Mouse (Mus musculus): ENCODE measurements around the gene Hivep2. TPM values are rescaled to one million over a fixed set of nuclear protein-coding genes. Genes with fewer than 3 reads are reported as not detected.
A peak's percentile ranks its signal among the peaks of the same experiment; 100 is the strongest.

The Hivep2 gene
- polyA plus RNA-seq, 1 experiment from 2014 or later = 21.1 TPM

DNA sequence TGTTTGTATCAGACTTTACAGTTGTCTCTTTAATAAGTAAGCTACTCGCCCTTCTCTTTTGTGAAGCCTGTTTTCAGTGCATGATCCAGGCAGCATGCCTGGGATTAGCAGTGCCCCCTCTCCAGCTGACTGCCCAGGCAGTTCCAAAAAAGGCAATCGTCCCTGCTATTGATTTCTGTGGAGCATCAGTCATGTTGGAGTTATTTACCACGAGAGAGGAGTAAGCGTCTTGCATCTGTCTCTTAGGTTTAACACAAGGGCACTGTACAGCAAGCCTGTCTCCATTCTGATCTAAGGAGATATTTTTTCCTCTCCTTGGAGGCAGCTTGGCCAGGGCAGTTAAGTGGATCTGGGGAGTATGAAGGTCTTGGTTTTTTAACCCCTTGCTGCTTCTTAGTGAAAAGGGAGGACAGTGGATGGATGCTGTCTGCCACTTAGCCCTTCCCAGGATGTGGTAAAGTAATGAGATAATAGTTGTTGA, 80.3 kb downstream of the Hivep2 start:
- H3K4me2 ChIP-seq (ENCODE audit: low read length) = no peak overlapping the region
- H3K4me3 ChIP-seq (ENCODE audit: low read depth, low read length) = no peak overlapping the region
- no peak overlapping the region for H3K27ac ChIP-seq (ENCODE audit: low read depth, low read length)
- ATAC-seq (no peak), DNase-seq (ENCODE audit: low spot score) (no peak)
- H3K4me1 ChIP-seq (ENCODE audit: control insufficient read depth, insufficient read depth, low read length) = peaks cover 5% of the 10 kb centered on the region; the same call in 1 of the 2 replicates
- 32% methylated on average over 4 of the region's 4 CpGs for WGBS
- H3K9me3 ChIP-seq (replicated peaks; ENCODE audit: control insufficient read depth, low read length) = no peaks in the 10 kb centered on the region
- H3K27me3 ChIP-seq (replicated peaks; ENCODE audit: control insufficient read depth, insufficient read depth, low read length) = no peaks in the 10 kb centered on the region
- H3K36me3 ChIP-seq (ENCODE audit: control insufficient read depth, insufficient read depth, low read length) = no peaks in the 10 kb centered on the region
- H3K9ac ChIP-seq (ENCODE audit: low read length) = no peak overlapping the region

- 62% methylated on average over 2 of the region's 2 CpGs for WGBS
- H3K36me3 ChIP-seq (ENCODE audit: control insufficient read depth, insufficient read depth, low read length) = no peaks in the 10 kb centered on the region
- H3K4me2 ChIP-seq (ENCODE audit: low read length) = no peak overlapping the region
- no peak overlapping the region for H3K27ac ChIP-seq (ENCODE audit: low read depth, low read length)
- no peak overlapping the region for H3K9ac ChIP-seq (ENCODE audit: low read length)
- DNase-seq (ENCODE audit: low spot score) (no peak), ATAC-seq (no peak)
- no peak overlapping the region for H3K4me3 ChIP-seq (ENCODE audit: low read depth, low read length)
- H3K9me3 ChIP-seq (replicated peaks; ENCODE audit: control insufficient read depth, low read length) = no peaks in the 10 kb centered on the region
- no peaks in the 10 kb centered on the region for H3K27me3 ChIP-seq (replicated peaks; ENCODE audit: control insufficient read depth, insufficient read depth, low read length)
- H3K4me1 ChIP-seq (ENCODE audit: control insufficient read depth, insufficient read depth, low read length) = peaks cover 5% of the 10 kb centered on the region; the same call in 1 of the 2 replicates
These were observed 81.1 kb downstream of the Hivep2 start for GRCm38 (mm10) chr10:14046935-14047334.

DNA sequence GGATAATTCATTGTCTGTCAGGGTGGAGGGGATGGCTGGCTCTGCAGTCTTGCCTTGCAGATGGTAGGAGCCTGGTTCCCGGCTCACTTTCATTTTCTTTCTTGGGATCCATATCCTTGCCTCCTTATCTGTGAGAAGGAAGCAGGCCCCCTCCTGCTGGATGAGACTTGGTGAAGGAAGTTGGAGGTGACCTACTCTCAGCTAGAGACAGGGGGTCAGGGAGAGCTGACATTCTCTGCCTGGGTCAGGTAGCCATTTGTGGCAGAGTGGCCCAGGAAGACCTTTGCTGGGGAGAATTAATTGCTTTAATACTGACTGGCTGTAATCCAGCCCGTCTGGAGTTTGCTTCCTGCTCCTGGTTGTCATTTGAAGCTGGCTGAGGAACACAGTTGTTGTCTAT, 81.8 kb downstream of the Hivep2 start:
- H3K9ac ChIP-seq (ENCODE audit: low read length) = no peak overlapping the region
- DNase-seq (ENCODE audit: low spot score) = no peak
- H3K4me1 ChIP-seq (ENCODE audit: control insufficient read depth, insufficient read depth, low read length) = peaks cover 5% of the 10 kb centered on the region; the same call in 1 of the 2 replicates
- H3K4me2 ChIP-seq (ENCODE audit: low read length) = no peak overlapping the region
- no peaks in the 10 kb centered on the region for H3K9me3 ChIP-seq (replicated peaks; ENCODE audit: control insufficient read depth, low read length)
- ATAC-seq = peak; percentile 19; the same call in 1 of the 2 replicates
- H3K27ac ChIP-seq (ENCODE audit: low read depth, low read length) = no peak overlapping the region
- H3K4me3 ChIP-seq (ENCODE audit: low read depth, low read length) = no peak overlapping the region
- H3K27me3 ChIP-seq (replicated peaks; ENCODE audit: control insufficient read depth, insufficient read depth, low read length) = no peaks in the 10 kb centered on the region
- H3K36me3 ChIP-seq (ENCODE audit: control insufficient read depth, insufficient read depth, low read length) = no peaks in the 10 kb centered on the region
- 43% methylated on average over 2 of the region's 2 CpGs for WGBS

- no peak overlapping the region for H3K4me3 ChIP-seq (ENCODE audit: low read depth, low read length)
- WGBS = 70% methylated on average over 5 of the region's 5 CpGs
- no peaks in the 10 kb centered on the region for H3K36me3 ChIP-seq (ENCODE audit: control insufficient read depth, insufficient read depth, low read length)
- no peak overlapping the region for H3K4me2 ChIP-seq (ENCODE audit: low read length)
- H3K27me3 ChIP-seq (replicated peaks; ENCODE audit: control insufficient read depth, insufficient read depth, low read length) = no peaks in the 10 kb centered on the region
- DNase-seq (ENCODE audit: low spot score) = no peak
- no peaks in the 10 kb centered on the region for H3K9me3 ChIP-seq (replicated peaks; ENCODE audit: control insufficient read depth, low read length)
- H3K9ac ChIP-seq (ENCODE audit: low read length) = no peak overlapping the region
- H3K4me1 ChIP-seq (ENCODE audit: control insufficient read depth, insufficient read depth, low read length) = peaks cover 5% of the 10 kb centered on the region; the same call in 1 of the 2 replicates
- ATAC-seq = peak; percentile 4; the same call in 1 of the 2 replicates
- no peak overlapping the region for H3K27ac ChIP-seq (ENCODE audit: low read depth, low read length)
These were observed 82.5 kb downstream of the Hivep2 start for GRCm38 (mm10) chr10:14048322-14048915.

GRCm38 (mm10) chr10:14048916-14049445, 83.1 kb downstream of the Hivep2 start:
- 70% methylated on average over 10 of the region's 10 CpGs for WGBS
- Histone ChIP-seq H3K27ac (ENCODE audit: low read depth, low read length) (no peak overlapping the region), H3K27me3 (replicated peaks; ENCODE audit: control insufficient read depth, insufficient read depth, low read length) (no peaks in the 10 kb centered on the region), H3K36me3 (ENCODE audit: control insufficient read depth, insufficient read depth, low read length) (no peaks in the 10 kb centered on the region), H3K4me1 (ENCODE audit: control insufficient read depth, insufficient read depth, low read length) (peaks cover 5% of the 10 kb centered on the region; the same call in 1 of the 2 replicates), H3K9ac (ENCODE audit: low read length) (no peak overlapping the region), H3K4me2 (ENCODE audit: low read length) (no peak overlapping the region), H3K4me3 (ENCODE audit: low read depth, low read length) (no peak overlapping the region), H3K9me3 (replicated peaks; ENCODE audit: control insufficient read depth, low read length) (no peaks in the 10 kb centered on the region)
- ATAC-seq = peak; percentile 43; the same call in 1 of the 2 replicates
- peak; percentile 53 for DNase-seq (ENCODE audit: low spot score)

DNA sequence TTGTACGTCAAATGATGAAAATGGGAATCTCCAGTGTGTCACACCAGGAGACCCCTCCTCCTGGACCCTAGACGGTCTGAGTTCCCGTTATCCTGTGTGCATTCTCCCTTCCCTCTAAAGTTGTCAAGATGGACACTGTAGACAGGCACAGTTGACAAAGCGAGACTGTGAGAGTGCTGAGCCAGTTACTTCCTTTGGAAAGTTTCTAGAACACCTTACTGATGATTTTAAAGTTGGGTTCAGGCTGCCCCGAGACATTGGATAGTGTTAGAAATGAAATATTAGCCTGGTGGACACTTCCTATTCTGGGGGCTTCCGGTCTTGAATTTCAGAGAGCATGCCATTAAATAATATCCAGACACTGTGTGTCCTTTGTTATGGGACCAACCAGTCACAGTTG, 83.8 kb downstream of the Hivep2 start:
- no peak overlapping the region for H3K27ac ChIP-seq (ENCODE audit: low read depth, low read length)
- H3K4me3 ChIP-seq (ENCODE audit: low read depth, low read length) = no peak overlapping the region
- no peaks in the 10 kb centered on the region for H3K36me3 ChIP-seq (ENCODE audit: control insufficient read depth, insufficient read depth, low read length)
- no peak overlapping the region for H3K9ac ChIP-seq (ENCODE audit: low read length)
- peaks cover 5% of the 10 kb centered on the region; the same call in 1 of the 2 replicates for H3K4me1 ChIP-seq (ENCODE audit: control insufficient read depth, insufficient read depth, low read length)
- DNase-seq (ENCODE audit: low spot score) (no peak), ATAC-seq (no peak)
- H3K9me3 ChIP-seq (replicated peaks; ENCODE audit: control insufficient read depth, low read length) = no peaks in the 10 kb centered on the region
- no peaks in the 10 kb centered on the region for H3K27me3 ChIP-seq (replicated peaks; ENCODE audit: control insufficient read depth, insufficient read depth, low read length)
- 86% methylated on average over 6 of the region's 6 CpGs for WGBS
- no peak overlapping the region for H3K4me2 ChIP-seq (ENCODE audit: low read length)

DNA sequence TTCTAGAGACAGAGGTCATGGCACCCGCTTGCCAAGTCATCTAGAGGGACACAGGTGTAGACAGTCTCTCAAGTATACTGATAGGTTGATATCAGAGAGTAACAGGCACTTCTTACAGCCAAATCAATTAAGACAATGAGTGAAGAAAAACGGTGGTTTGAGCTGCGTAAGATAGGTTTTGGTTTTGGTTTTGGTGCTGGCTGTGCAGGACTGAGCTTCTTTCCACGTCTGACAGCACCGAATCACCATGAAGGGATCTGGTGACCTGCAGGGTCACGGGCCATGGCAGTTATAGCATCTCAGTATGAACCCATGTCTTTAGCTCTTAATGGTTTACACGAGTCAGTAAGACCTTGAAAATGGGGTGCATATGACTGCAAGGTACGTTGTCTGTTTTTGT, 84.7 kb downstream of the Hivep2 start:
- Histone ChIP-seq H3K9me3 (replicated peaks; ENCODE audit: control insufficient read depth, low read length) (no peaks in the 10 kb centered on the region), H3K9ac (ENCODE audit: low read length) (no peak overlapping the region), H3K27me3 (replicated peaks; ENCODE audit: control insufficient read depth, insufficient read depth, low read length) (no peaks in the 10 kb centered on the region), H3K4me1 (ENCODE audit: control insufficient read depth, insufficient read depth, low read length) (peaks cover 5% of the 10 kb centered on the region; the same call in 1 of the 2 replicates), H3K4me3 (ENCODE audit: low read depth, low read length) (no peak overlapping the region), H3K27ac (ENCODE audit: low read depth, low read length) (no peak overlapping the region), H3K4me2 (ENCODE audit: low read length) (no peak overlapping the region), H3K36me3 (ENCODE audit: control insufficient read depth, insufficient read depth, low read length) (no peaks in the 10 kb centered on the region)
- ATAC-seq = no peak
- no peak for DNase-seq (ENCODE audit: low spot score)
- 90% methylated on average over 8 of the region's 8 CpGs for WGBS

GRCm38 (mm10) chr10:14052109-14052689, 86.3 kb downstream of the Hivep2 start:
- Histone ChIP-seq H3K9ac (ENCODE audit: low read length) (no peak overlapping the region), H3K27me3 (replicated peaks; ENCODE audit: control insufficient read depth, insufficient read depth, low read length) (no peaks in the 10 kb centered on the region), H3K36me3 (ENCODE audit: control insufficient read depth, insufficient read depth, low read length) (no peaks in the 10 kb centered on the region), H3K4me1 (ENCODE audit: control insufficient read depth, insufficient read depth, low read length) (peaks cover 17% of the 10 kb centered on the region), H3K4me2 (ENCODE audit: low read length) (no peak overlapping the region), H3K9me3 (replicated peaks; ENCODE audit: control insufficient read depth, low read length) (no peaks in the 10 kb centered on the region), H3K4me3 (ENCODE audit: low read depth, low read length) (no peak overlapping the region), H3K27ac (ENCODE audit: low read depth, low read length) (no peak overlapping the region)
- no peak for ATAC-seq
- WGBS = 92% methylated on average over 8 of the region's 8 CpGs
- DNase-seq (ENCODE audit: low spot score) = no peak

DNA sequence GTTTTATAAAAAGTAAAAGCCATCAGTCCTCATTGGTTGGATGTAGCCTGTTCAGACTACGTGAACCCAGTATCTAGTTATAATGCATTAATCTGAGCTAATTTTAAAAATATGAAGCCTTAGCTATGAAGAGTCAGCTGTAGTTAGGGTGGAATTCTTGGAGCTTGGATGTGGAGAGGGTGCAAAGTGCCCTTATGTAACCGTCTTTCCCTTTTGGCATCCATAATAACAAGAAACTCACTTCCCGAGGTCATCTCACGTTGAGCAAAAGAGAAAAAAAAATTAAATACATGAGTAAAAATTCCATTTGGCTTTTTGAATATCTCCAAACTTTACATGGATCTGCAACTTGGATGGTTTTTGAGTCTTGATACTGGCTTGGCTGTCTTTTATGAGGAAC, 89.0 kb downstream of the Hivep2 start:
- no peak for ATAC-seq
- H3K27ac ChIP-seq (ENCODE audit: low read depth, low read length) = no peak overlapping the region
- H3K4me3 ChIP-seq (ENCODE audit: low read depth, low read length) = no peak overlapping the region
- H3K36me3 ChIP-seq (ENCODE audit: control insufficient read depth, insufficient read depth, low read length) = no peaks in the 10 kb centered on the region
- no peak overlapping the region for H3K4me2 ChIP-seq (ENCODE audit: low read length)
- no peaks in the 10 kb centered on the region for H3K27me3 ChIP-seq (replicated peaks; ENCODE audit: control insufficient read depth, insufficient read depth, low read length)
- 87% methylated on average over 4 of the region's 4 CpGs for WGBS
- DNase-seq (ENCODE audit: low spot score) = no peak
- H3K9me3 ChIP-seq (replicated peaks; ENCODE audit: control insufficient read depth, low read length) = no peaks in the 10 kb centered on the region
- no peak overlapping the region for H3K9ac ChIP-seq (ENCODE audit: low read length)
- H3K4me1 ChIP-seq (ENCODE audit: control insufficient read depth, insufficient read depth, low read length) = peaks cover 14% of the 10 kb centered on the region
